Mouse (Mus musculus) cerebral cortex, adult 2 months (tissue): ENCODE data around the gene Gm2022.

Experiments
- WGBS: fragments of 180-500 bp; shearing (Covaris S2); methylation state at CpG from one replicate; pipeline ENCODE4 v1.1.7; 2018; 5-methylcytosine and 5-hydroxymethylcytosine counted together

The Gm2022 gene

GRCm38 (mm10) chr12:87895070-87895469 lies at the start of gene Gm2022:
Gene Gm2022, plus strand, starts transcription at chr12:87895370.
- WGBS = 84% methylated on average over 1 of the region's 1 CpGs

DNA sequence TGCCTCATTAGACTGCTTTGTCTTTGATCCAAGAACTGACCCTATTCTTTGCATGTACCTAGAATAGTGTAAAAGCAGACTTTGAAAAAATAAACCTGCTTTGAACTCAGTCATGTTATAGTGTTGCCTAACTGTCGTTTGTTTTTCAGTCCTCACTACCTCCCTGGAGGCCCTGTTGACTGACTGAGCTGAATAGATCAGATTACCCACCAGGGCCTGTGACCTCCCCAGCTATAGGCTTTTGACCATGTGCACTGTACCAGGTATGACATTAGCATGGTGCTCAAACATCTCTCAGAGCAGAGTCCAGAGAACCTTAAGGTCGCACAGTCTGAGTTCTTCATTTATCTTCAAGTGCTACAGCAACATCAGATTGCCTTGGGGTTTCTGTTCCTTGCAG lies 44.5 kb upstream of the Gm2022 start:
- WGBS = no CpG with 5 or more reads among the region's 2 CpGs

- 71% methylated on average over 1 of the region's 1 CpGs for WGBS
Measured at GRCm38 (mm10) chr12:87856067-87856466, 39.1 kb upstream of the Gm2022 start.

- 82% methylated on average over 23 of the region's 23 CpGs for WGBS
Measured at GRCm38 (mm10) chr12:87861740-87862692, 33.2 kb upstream of the Gm2022 start.

- 96% methylated on average over 10 of the region's 11 CpGs for WGBS
Measured at GRCm38 (mm10) chr12:87863638-87864037, 31.5 kb upstream of the Gm2022 start.

DNA sequence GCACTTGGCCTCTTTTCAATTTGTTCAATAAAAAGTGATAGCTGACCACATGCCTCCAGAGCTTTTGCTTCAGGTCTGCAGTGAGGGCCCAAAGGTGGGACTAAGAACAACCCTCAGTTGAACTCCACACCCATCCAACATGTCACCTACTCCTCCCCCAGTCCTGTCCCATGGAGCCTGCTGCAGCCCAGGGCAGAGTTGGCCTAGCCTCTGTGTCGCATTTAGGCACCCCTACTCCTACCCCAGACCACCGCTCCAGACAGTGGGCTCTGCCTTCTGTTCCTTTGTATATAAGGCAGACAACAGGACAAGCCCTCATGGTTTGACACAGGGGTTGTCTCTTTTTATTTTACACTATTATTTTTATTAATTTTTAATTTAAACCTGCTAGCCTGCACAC lies 31.1 kb upstream of the Gm2022 start:
- 78% methylated on average over 2 of the region's 2 CpGs for WGBS

GRCm38 (mm10) chr12:87873772-87874171 lies 21.4 kb upstream of the Gm2022 start, which contains the start of gene Gm2016:
Gene Gm2016, plus strand, starts transcription at chr12:87874072.
- WGBS = 85% methylated on average over 5 of the region's 5 CpGs

DNA sequence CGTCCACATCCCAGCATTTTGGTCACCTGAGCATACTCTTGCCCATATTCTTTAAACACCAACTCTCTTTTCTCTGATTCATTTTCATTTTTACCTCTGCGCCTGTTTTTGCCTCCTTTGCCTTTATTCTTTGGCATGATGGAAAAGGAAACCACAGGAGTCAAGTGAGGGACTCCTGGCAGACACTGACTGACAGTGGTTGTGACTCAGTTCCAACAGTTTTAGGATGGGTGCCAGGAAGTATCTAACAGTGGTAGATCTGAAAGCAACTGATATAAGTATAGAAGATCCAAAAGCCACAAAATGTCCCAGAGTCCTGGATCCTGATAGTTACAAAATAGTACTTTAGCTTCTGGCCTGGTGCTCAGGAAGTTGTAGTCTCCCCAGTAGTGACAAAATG lies 24.6 kb downstream of the Gm2022 start, which contains the start of gene Gm2035:
Gene Gm2035 (minus strand): TSS at position 137 of the 400 bp plus-strand sequence.
- 78% methylated on average over 2 of the region's 2 CpGs for WGBS
